Mouse (Mus musculus): ENCODE data around the gene Asic4.

Asic4 gene

DNA sequence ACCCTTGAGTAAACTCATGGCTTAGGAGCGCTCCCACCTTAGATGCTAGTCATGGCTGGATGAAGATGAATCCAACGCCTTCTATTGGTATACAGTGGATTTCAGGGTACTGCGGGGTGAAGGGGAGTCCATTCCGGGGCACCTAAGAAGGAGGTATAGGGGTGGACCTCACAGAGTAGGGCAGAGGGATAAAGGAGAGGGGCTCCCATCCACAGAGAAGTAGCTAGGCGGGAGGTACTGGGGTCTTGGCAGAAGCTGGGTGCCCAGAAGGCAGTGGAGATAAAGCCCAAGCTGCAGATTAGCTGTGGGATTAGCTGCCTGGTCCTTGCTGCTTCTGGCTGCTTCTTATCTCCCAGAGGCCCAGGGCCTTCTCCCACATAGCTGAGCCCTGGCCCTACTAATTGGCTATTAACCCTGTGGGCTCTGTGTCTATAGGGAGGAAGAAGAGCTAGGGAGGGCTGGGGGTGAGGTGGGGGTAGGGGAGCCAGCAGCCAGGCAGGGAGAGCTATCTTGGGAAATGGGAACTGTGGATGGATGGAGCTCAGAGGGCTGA lies 13.5 kb downstream of the Asic4 start:
- no peak for DNase-seq (ENCODE audit: low read depth, low spot score)

GRCm38 (mm10) chr1:75467215-75467927 lies 17.1 kb downstream of the Asic4 start:
- DNase-seq (ENCODE audit: low read depth, low spot score): peak; percentile 82

DNA sequence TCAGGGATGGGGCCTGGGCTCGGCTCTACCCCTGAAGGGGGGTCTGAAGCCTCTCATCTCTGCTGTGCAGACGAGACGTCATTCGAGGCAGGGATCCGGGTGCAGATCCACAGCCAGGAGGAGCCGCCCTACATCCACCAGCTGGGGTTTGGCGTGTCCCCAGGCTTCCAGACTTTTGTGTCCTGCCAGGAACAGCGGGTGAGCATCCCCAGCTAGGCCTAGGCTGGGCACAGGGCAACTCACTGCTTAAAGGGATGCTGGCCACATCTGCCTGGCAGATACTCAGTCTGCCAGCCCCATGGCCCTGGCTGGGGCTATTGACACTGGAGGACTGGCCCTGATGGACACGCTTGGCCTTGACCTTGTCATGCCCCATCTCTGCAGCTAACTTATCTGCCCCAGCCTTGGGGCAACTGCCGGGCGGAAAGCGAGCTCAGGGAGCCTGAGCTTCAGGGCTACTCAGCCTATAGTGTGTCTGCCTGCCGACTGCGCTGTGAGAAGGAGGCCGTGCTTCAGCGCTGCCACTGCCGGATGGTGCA lies 19.1 kb downstream of the Asic4 start:
- DNase-seq (ENCODE audit: low read depth, low spot score): no peak

DNA sequence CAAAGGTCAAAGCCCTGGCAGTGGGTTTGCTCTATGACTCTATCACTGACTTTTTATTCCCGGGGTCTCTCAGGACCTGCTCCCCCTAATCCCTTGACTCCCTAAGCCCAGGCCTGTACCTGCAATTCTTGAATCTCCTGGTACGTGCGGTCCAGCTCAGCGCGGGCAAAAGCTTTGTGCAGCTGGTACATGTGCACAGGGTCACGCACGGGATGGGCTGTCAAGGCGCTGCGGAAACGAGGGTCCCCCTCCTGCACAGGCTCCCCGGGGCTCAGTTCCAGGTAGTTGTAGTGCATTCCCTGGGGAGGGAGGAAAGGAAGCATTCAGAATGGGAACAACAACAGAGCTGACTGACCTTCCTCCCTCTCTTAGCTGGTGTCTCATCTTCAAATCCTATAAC lies 26.2 kb downstream of the Asic4 start:
- no peak for DNase-seq (ENCODE audit: low read depth, low spot score)

DNA sequence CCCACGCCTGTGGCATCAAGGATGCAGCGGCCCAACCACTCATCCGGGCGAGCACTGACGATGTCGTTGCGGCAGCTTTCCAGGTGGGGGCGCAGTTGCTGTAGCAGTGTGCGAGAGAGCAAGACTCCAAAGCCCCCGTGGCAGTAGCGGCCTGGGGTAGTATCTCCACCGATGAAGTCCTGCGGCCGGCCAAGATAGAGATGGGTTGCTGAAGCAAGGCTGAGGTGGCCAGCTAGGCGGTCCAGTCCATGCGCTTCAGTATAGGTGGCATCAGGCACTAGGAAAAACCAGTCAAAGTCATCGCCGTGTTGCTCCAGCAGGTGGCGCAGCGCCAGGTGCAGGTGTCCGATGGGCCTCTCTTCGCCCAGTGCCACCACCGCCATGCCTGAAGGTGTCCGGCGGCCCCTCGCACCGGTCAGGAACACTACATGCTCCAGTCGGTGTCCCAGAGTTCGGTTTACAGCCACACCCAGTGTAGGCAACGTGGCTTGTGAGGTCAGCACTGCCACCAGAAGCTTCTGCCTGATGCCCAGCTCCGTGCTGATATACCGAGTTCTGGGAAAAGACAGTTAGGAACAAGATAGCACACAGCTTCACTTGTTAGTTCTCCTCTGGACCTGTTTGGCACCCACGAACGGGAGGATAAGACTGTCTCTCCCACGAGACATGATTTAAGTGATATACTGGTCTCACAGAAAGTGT lies 27.2 kb downstream of the Asic4 start:
- DNase-seq (ENCODE audit: low read depth, low spot score): peak; percentile 88

DNA sequence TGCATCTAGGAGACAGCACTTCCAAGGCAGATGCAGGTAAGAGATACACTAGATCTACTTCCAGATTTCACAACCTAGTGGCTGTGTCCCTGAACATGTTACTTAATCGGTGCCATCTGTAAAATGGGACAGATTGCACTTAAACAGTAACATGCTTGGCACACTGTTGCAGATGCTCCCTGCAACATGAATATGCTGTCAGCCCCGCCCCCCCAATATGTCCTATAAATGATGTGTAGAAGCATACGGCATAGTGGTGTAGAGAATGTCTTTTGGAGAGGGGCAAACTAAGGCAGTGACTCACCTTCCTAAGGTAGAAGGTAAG lies 27.7 kb downstream of the Asic4 start:
- DNase-seq (ENCODE audit: low read depth, low spot score): peak; percentile 54

DNA sequence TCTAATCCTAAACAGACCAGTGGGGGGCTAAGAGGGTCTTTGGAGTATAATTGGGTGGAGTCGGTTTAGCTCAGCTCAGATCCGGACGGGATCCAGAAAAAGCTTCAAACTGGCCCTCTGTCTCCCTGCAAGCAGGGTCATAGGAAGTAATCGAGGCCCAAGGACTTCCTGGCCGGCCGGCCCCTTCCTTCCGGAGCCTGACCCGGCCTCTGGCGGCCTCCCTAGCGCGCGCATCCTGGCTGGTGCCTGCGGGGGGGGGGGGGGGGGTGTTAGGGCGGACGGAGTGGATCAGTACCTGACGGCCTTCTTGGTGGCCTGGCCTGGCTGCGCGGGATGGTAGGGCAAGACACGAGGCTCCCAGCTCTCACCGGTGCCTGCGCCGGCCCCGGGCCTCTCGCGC lies 28.3 kb downstream of the Asic4 start:
- no peak for DNase-seq (ENCODE audit: low read depth, low spot score)

- DNase-seq (ENCODE audit: low read depth, low spot score): peak; percentile 96
Measured at GRCm38 (mm10) chr1:75478916-75479634, 28.8 kb downstream of the Asic4 start, which contains the start of the genes Chpf and Tmem198. Chpf (minus strand) TSS chr1:75479307. Tmem198 (plus strand) TSS chr1:75479532.

GRCm38 (mm10) chr1:75479635-75479989 lies 29.4 kb downstream of the Asic4 start:
- no peak for DNase-seq (ENCODE audit: low read depth, low spot score)

DNA sequence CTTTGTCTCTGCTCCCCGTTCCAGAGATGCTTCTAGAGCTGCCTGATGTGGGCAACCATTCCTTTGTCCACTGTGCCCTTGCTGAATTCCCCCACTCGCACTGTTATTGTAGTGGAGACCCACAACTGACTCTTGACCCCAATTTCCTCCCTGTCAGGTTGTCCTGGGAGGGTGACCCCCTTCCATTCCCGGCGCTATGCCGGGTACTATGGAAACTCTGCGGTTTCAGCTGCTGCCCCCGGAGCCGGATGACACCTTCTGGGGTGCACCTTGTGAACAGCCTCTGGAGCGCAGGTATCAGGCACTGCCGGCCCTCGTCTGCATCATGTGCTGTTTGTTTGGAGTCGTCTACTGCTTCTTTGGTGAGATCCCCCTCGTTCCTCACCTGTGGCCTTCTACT lies 29.8 kb downstream of the Asic4 start:
- peak; percentile 13 for DNase-seq (ENCODE audit: low read depth, low spot score)

DNA sequence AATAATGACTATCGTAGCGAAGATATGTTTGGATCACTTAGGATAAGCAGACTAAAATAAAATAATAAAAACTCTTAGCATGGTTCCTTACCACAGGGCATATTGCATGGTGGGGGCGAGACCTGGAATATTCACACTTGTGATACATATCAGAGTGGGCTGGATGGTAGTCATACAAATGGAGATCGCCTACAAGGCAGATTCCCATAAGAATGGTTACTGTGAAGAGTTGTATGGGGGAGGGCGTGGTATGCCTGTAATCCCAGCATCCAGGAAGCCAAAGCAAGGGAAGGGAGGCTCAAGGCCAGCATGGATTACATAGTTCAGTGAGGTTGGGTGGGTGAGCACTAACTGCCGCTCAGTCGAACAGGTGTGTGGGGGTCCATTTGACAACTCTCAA lies 30.5 kb downstream of the Asic4 start:
- no peak for DNase-seq (ENCODE audit: low read depth, low spot score)

GRCm38 (mm10) chr1:75486561-75486960 lies 36.3 kb downstream of the Asic4 start:
- DNase-seq (ENCODE audit: low read depth, low spot score): peak; percentile 32

DNA sequence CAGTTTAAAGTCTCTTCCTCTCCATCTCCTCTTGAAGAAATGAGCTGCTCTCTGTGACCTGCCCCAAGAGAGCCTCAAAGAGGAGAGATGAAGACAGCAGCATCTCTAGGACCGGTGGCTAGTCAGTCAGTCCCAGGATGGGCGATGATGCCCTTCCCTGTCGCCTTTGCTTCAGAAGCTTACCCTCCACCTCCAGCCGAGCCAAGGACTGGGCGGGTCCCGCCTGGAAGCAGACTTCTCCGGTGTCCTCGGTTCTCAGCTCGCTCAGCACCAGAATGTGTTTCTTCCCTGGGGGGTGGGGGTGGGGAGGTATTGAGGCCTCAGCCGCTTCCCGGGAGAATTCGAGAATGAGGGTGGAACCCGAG lies 36.8 kb downstream of the Asic4 start:
- no peak for DNase-seq (ENCODE audit: low read depth, low spot score)

DNA sequence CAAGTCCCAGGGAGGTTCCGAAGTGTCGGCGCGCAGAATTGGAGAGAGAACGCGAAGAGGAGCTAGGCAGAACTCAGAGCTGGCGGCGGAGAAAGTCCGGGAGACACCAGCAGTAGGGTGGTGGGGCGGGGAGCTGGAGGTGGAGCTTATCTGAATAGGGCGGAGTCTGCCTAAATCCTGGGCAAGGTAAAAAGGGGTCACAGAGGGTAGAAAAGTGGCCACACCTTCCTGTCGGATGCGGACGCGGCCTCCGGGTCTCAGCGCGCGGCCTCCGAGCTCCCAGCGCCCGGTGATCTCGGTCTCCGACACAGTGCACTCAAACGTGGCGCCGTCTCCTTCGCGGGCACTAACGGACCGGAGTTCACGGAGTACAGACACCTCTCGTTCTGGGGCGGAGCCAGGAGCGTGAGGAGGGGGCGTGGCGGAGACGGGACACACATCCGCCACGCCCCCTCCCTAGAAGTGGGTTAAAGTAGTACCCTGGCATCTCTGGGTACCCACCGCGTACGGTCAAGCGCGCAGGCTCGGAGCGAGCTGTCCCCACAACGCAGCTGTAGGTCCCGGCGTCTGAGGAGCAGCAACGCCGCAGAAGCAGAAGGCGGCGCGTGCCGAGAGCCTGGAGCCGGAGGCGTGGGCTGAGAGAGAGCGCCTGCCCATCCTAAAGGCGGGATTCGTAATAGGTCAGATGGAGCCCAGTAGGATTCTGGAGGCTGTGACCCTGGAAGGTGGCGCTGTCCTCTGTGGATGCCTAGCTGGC lies 37.3 kb downstream of the Asic4 start:
- peak; percentile 82 for DNase-seq (ENCODE audit: low read depth, low spot score)

- no peak for DNase-seq (ENCODE audit: low read depth, low spot score)
Measured at GRCm38 (mm10) chr1:75490785-75491551, 40.7 kb downstream of the Asic4 start.

- no peak for DNase-seq (ENCODE audit: low read depth, low spot score)
Measured at GRCm38 (mm10) chr1:75492579-75493170, 42.4 kb downstream of the Asic4 start.

DNA sequence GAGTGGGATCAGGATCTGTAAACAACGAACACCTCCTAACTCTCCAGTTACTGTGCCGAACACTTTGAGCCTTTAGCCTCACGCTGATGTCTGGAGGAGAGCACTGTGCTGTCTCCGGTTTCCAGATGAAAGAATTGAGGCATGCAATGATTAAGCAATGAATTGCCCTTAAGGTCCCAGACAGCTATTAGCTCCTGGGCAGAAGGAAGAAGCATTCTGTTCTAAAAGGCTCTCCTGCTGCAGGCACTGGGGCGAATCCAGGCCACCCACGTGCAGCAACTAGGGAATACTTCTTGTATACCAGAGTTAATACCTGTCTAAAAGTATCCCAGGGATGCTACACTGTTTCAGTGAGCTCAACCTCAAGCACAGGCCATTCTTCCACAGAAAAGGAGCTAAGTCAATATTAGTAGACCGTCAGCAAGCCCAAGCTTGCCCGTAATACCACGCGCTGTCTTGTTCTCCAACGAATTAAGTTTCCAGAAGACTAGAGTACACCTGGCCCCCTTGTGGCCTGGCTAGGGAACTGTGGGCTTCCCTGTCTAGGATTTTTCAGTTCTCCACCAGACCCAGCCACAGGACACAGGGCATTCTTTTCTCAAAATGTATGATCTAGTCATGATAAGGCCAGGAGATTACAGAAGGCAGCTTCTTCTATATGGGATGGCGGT lies 44.8 kb downstream of the Asic4 start:
- peak; percentile 39 for DNase-seq (ENCODE audit: low read depth, low spot score)

GRCm38 (mm10) chr1:75498897-75499296 lies 48.7 kb downstream of the Asic4 start:
- no peak for DNase-seq (ENCODE audit: low read depth, low spot score)

GRCm38 (mm10) chr1:75499441-75499840 lies 49.2 kb downstream of the Asic4 start:
- DNase-seq (ENCODE audit: low read depth, low spot score): no peak

DNA sequence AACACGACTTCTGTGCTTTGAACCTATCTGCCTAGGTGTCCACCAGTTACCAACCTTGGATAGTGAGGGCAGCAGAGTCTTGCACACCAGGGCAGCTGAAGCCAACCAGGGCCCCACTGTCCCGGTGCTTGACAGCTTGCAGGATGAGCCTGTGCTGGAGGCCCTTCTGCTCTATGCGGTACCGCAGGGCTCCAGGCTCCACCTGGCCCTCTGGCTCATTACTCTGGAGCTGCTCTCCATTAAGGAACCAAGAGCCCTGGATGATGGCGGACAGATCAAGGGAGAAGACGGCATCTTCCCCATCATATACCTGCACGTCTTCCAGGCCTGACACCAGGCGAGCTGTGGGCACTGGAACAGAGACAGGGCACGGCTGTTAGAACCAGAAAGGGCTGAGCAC lies 51.7 kb downstream of the Asic4 start:
- DNase-seq (ENCODE audit: low read depth, low spot score): no peak

All from CD4-positive, CD25-positive, alpha-beta regulatory T cell, adult 2 months (primary cell).